ENCODE assay signal across 8 mouse cellular contexts in genomic region chr9:44685346-44686330, GRCm38 (mm10). TPM values are rescaled to one million over a fixed set of nuclear protein-coding genes. Genes with fewer than 3 reads are reported as not detected.
DNase-seq lines count a peak whose midpoint lies in the region; ATAC-seq lines count a peak whose summit lies in the region.

No protein-coding gene starts in this region.

- no peaks in the 10 kb centered on the region for H3K27me3 ChIP-seq in limb, embryonic 12.5 days
- no peaks in the 10 kb centered on the region for H3K27me3 ChIP-seq in midbrain, embryonic 15.5 days (replicated peaks)

- H3K9me3 ChIP-seq in limb, embryonic 12.5 days: no peaks in the 10 kb centered on the region
- H3K9me3 ChIP-seq in midbrain, embryonic 15.5 days: no peaks in the 10 kb centered on the region

- 0 out of 2 replicates have a peak, but pooled peaks have one; percentile 68 for ATAC-seq in limb, embryonic 12.5 days (ENCODE audit: insufficient number of reproducible peaks, insufficient read depth, low FRiP score, low TSS enrichment, low read depth)
- peak; percentile 62 for ATAC-seq in midbrain, embryonic 15.5 days (replicated peaks)

- H3K27ac ChIP-seq in limb, embryonic 12.5 days: no peak overlapping the region
- peak overlapping the region; percentile 75 for H3K27ac ChIP-seq in midbrain, embryonic 15.5 days

- no peak overlapping the region for H3K9ac ChIP-seq in limb, embryonic 12.5 days (replicated peaks)
- H3K9ac ChIP-seq in midbrain, embryonic 15.5 days: no peak overlapping the region

- WGBS in limb, embryonic 12.5 days: 40% methylated on average over 14 of the region's 14 CpGs
- 33% methylated on average over 14 of the region's 14 CpGs for WGBS in midbrain, embryonic 15.5 days

- no peak overlapping the region for H3K4me3 ChIP-seq in limb, embryonic 12.5 days (replicated peaks)
- no peak overlapping the region for H3K4me3 ChIP-seq in midbrain, embryonic 15.5 days

- H3K4me1 ChIP-seq in limb, embryonic 12.5 days (replicated peaks): 0 out of 2 replicates have a peak, but pooled peaks cover 3% of the 10 kb centered on the region
- H3K4me1 ChIP-seq in midbrain, embryonic 15.5 days: peaks cover 25% of the 10 kb centered on the region

- H3K36me3 ChIP-seq in limb, embryonic 12.5 days: peaks cover 44% of the 10 kb centered on the region
- peaks cover 7% of the 10 kb centered on the region; the same call in 1 of the 2 replicates for H3K36me3 ChIP-seq in midbrain, embryonic 15.5 days (replicated peaks)

- no peak overlapping the region for H3K4me2 ChIP-seq in limb, embryonic 12.5 days
- no peak overlapping the region for H3K4me2 ChIP-seq in midbrain, embryonic 15.5 days

- peak; percentile 71 for DNase-seq in layer of hippocampus, adult 11-12 months (ENCODE audit: low spot score)
- DNase-seq in layer of hippocampus, adult 9-11 months: no peak
- peak; percentile 75 to 78 for DNase-seq in cerebellum, postnatal 36 days
- peak; percentile 82 for DNase-seq in gastrocnemius, postnatal 10 days
- peak; percentile 61 for DNase-seq in kidney, adult 11 months
- peak; percentile 71 to 82 for DNase-seq in spleen, postnatal 10 days (ENCODE audit: low spot score in 2 of 2)

RNA-seq across cellular contexts. Expression of gene Treh, which starts 12.6 kb away (rescaled TPM):
- total RNA-seq in gastrocnemius, postnatal 10 days (2021): not detected
- polyA plus RNA-seq in limb, embryonic 12.5 days (2016; fragmentation: Nextera tagmentation; extraction: Ambion mirVana): not detected in 2 replicates
- not detected in 2 replicates for polyA plus RNA-seq in midbrain, embryonic 15.5 days (2015; fragmentation: Nextera tagmentation; extraction: Ambion mirVana)

RNA-seq across cellular contexts. Expression of gene Phldb1, which starts 49.4 kb away (rescaled TPM):
- total RNA-seq in gastrocnemius, postnatal 10 days (2021): 10 to 100 TPM; 49.8 to 82.4 TPM
- polyA plus RNA-seq in limb, embryonic 12.5 days (2016; fragmentation: Nextera tagmentation; extraction: Ambion mirVana): 60.4 and 65.4 TPM in 2 replicates
- 56.5 and 58.9 TPM in 2 replicates for polyA plus RNA-seq in midbrain, embryonic 15.5 days (2015; fragmentation: Nextera tagmentation; extraction: Ambion mirVana)
